Mouse (Mus musculus): ENCODE measurements around the gene Cdh1. TPM values are rescaled to one million over a fixed set of nuclear protein-coding genes. Genes with fewer than 3 reads are reported as not detected.

Cdh1 gene
- polyA plus RNA-seq, 1 experiment = 0.12 TPM

DNA sequence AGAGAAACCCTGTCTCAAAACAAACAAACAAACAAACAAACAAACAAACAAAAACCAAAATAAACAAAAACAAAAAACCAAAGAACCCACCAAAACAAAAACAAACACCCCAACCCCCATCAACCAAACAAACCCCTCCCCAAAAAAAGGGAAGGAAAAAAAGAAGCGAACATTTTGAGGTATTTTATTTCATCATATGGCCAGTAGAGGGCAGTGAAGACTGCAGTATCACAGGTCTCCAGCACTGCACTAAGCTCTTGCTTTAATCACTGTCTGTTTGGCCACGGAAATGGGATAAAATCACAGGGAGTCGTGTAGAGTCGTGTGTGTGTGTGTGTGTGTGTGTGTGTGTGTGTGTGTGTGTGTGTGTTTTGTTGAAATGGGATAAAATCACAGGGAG lies 84.3 kb downstream of the Cdh1 start:
- Histone ChIP-seq H3K27ac (ENCODE audit: insufficient read depth, low read depth, low read length) (no peak overlapping the region), H3K4me3 (ENCODE audit: insufficient read depth, low read length) (no peak overlapping the region), H3K4me1 (ENCODE audit: control insufficient read depth, insufficient read depth, low read length) (peaks cover 7% of the 10 kb centered on the region; the same call in 1 of the 2 replicates)
- TF ChIP-seq POLR2A (IDR thresholded peaks at IDR 0.05; ENCODE audit: borderline replicate concordance, low read depth, low read length) (no peak), CTCF (IDR thresholded peaks at IDR 0.05; ENCODE audit: low read depth, low read length) (no peak)

- no peak overlapping the region for H3K4me3 ChIP-seq (ENCODE audit: insufficient read depth, low read length)
- TF ChIP-seq POLR2A (IDR thresholded peaks at IDR 0.05; ENCODE audit: borderline replicate concordance, low read depth, low read length) = no peak
- TF ChIP-seq CTCF (IDR thresholded peaks at IDR 0.05; ENCODE audit: low read depth, low read length) = no peak
- no peak overlapping the region for H3K27ac ChIP-seq (ENCODE audit: insufficient read depth, low read depth, low read length)
- peaks cover 25% of the 10 kb centered on the region for H3K4me1 ChIP-seq (ENCODE audit: control insufficient read depth, insufficient read depth, low read length)
Measured at GRCm38 (mm10) chr8:106697748-106698248, 94.6 kb downstream of the Cdh1 start.

DNA sequence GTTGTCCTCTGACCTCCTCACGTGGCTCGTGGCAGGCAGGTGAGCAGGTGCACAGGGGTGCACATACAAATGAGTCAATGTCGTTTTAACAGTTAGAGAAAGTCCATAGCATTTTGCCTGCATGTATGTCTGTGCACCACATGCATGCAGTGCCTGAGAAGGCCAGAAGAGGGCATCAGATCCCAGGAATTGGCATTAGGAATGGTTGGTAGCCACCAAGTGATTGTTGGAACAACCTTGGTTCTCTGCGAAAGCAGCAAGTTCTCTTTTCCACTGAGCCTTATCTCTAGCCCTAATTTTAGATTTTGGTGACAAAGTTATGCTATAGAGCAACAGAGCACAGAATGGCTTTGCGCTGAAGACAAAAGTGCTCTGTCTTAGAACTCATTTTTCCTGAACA lies 96.4 kb downstream of the Cdh1 start:
- no peak overlapping the region for H3K4me3 ChIP-seq (ENCODE audit: insufficient read depth, low read length)
- TF ChIP-seq CTCF (IDR thresholded peaks at IDR 0.05; ENCODE audit: low read depth, low read length) (peak; percentile 56), POLR2A (IDR thresholded peaks at IDR 0.05; ENCODE audit: borderline replicate concordance, low read depth, low read length) (no peak)
- H3K27ac ChIP-seq (ENCODE audit: insufficient read depth, low read depth, low read length) = no peak overlapping the region
- peaks cover 25% of the 10 kb centered on the region for H3K4me1 ChIP-seq (ENCODE audit: control insufficient read depth, insufficient read depth, low read length)

GRCm38 (mm10) chr8:106700131-106700530 lies 97.0 kb downstream of the Cdh1 start:
- Histone ChIP-seq H3K27ac (ENCODE audit: insufficient read depth, low read depth, low read length) (no peak overlapping the region), H3K4me3 (ENCODE audit: insufficient read depth, low read length) (no peak overlapping the region), H3K4me1 (ENCODE audit: control insufficient read depth, insufficient read depth, low read length) (peaks cover 25% of the 10 kb centered on the region)
- TF ChIP-seq POLR2A (IDR thresholded peaks at IDR 0.05; ENCODE audit: borderline replicate concordance, low read depth, low read length) (no peak), CTCF (IDR thresholded peaks at IDR 0.05; ENCODE audit: low read depth, low read length) (no peak)

- TF ChIP-seq CTCF (IDR thresholded peaks at IDR 0.05; ENCODE audit: low read depth, low read length) = no peak
- TF ChIP-seq POLR2A (IDR thresholded peaks at IDR 0.05; ENCODE audit: borderline replicate concordance, low read depth, low read length) = no peak
- peaks cover 25% of the 10 kb centered on the region for H3K4me1 ChIP-seq (ENCODE audit: control insufficient read depth, insufficient read depth, low read length)
- no peak overlapping the region for H3K27ac ChIP-seq (ENCODE audit: insufficient read depth, low read depth, low read length)
- H3K4me3 ChIP-seq (ENCODE audit: insufficient read depth, low read length) = no peak overlapping the region
Measured at GRCm38 (mm10) chr8:106701360-106701759, 98.2 kb downstream of the Cdh1 start.

GRCm38 (mm10) chr8:106704199-106704900 lies 101.2 kb downstream of the Cdh1 start:
- Histone ChIP-seq H3K4me3 (ENCODE audit: insufficient read depth, low read length) (no peak overlapping the region), H3K4me1 (ENCODE audit: control insufficient read depth, insufficient read depth, low read length) (peaks cover 18% of the 10 kb centered on the region), H3K27ac (ENCODE audit: insufficient read depth, low read depth, low read length) (no peak overlapping the region)
- TF ChIP-seq POLR2A (IDR thresholded peaks at IDR 0.05; ENCODE audit: borderline replicate concordance, low read depth, low read length) (no peak), CTCF (IDR thresholded peaks at IDR 0.05; ENCODE audit: low read depth, low read length) (no peak)

DNA sequence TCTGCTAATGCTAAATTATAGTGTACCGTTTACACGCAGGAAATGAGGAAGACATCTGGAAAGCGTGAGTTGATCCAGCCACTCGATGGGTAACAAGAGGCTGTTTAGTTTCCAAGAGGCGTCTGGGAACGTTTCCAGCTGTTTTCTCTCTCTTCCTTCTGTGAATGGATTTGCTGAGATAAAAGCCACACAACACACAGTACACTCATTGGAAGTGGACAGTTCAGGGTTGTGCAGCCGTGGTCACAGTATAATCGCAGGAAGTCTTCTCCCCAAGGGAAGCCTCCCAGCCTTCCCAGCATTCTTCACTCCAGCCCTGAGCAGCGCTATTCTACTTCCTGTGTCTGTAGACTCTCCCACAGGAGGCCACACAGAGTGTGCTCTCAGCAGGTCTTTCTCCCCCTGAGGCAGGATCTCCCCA lies 101.8 kb downstream of the Cdh1 start:
- TF ChIP-seq CTCF (IDR thresholded peaks at IDR 0.05; ENCODE audit: low read depth, low read length) = no peak
- no peak for TF ChIP-seq POLR2A (IDR thresholded peaks at IDR 0.05; ENCODE audit: borderline replicate concordance, low read depth, low read length)
- H3K27ac ChIP-seq (ENCODE audit: insufficient read depth, low read depth, low read length) = no peak overlapping the region

GRCm38 (mm10) chr8:106706194-106706593 lies 103.0 kb downstream of the Cdh1 start:
- Histone ChIP-seq H3K27ac (ENCODE audit: insufficient read depth, low read depth, low read length) (no peak overlapping the region), H3K4me3 (ENCODE audit: insufficient read depth, low read length) (no peak overlapping the region), H3K4me1 (ENCODE audit: control insufficient read depth, insufficient read depth, low read length) (peaks cover 8% of the 10 kb centered on the region)
- TF ChIP-seq CTCF (IDR thresholded peaks at IDR 0.05; ENCODE audit: low read depth, low read length) = no peak
- no peak for TF ChIP-seq POLR2A (IDR thresholded peaks at IDR 0.05; ENCODE audit: borderline replicate concordance, low read depth, low read length)

More for the DNA sequence above, 101.8 kb downstream of the Cdh1 start:
- peaks cover 18% of the 10 kb centered on the region for H3K4me1 ChIP-seq (ENCODE audit: control insufficient read depth, insufficient read depth, low read length)
- no peak overlapping the region for H3K4me3 ChIP-seq (ENCODE audit: insufficient read depth, low read length)

DNA sequence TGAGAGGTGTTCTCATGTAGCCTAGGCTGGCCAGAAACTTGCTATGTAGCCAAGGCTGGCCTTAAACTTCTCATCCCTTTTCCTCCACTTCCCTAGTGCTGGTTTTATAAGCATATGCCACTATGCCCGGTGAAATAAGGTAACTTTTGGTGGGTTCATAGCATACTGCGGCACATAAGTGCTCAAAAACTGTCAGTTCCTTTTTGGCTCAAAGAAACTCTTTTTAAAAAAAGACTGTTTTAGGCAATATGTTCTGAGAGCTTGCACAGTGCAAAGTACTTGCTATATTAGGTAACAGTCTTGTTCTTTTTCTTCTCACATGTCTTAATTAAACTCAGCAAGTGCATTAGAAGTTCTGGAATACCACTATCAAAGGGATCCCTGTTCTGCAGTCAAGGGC lies 106.9 kb downstream of the Cdh1 start:
- Histone ChIP-seq H3K4me1 (ENCODE audit: control insufficient read depth, insufficient read depth, low read length) (no peaks in the 10 kb centered on the region), H3K27ac (ENCODE audit: insufficient read depth, low read depth, low read length) (no peak overlapping the region), H3K4me3 (ENCODE audit: insufficient read depth, low read length) (no peak overlapping the region)
- no peak for TF ChIP-seq CTCF (IDR thresholded peaks at IDR 0.05; ENCODE audit: low read depth, low read length)
- no peak for TF ChIP-seq POLR2A (IDR thresholded peaks at IDR 0.05; ENCODE audit: borderline replicate concordance, low read depth, low read length)

DNA sequence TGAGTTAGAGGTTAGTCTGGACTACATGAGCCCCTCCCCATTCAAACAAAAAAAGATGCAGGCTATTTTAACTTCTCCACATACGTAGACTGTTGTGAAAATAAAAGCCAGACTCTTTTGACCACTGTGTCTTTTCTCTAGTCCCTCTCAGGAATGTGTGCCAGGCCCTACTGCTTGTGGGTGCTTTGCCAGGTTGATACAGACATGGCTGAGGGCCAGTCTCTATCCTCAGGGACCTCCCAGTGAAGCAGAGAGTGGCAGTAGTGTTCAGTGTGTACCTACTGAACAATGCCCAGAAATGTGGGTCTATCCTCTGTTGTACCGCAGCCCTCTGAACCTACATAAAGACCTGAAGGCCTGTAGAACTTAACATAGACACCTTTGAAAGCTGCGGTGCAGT lies 109.3 kb downstream of the Cdh1 start:
- Histone ChIP-seq H3K4me3 (ENCODE audit: insufficient read depth, low read length) (no peak overlapping the region), H3K27ac (ENCODE audit: insufficient read depth, low read depth, low read length) (no peak overlapping the region), H3K4me1 (ENCODE audit: control insufficient read depth, insufficient read depth, low read length) (no peaks in the 10 kb centered on the region)
- TF ChIP-seq POLR2A (IDR thresholded peaks at IDR 0.05; ENCODE audit: borderline replicate concordance, low read depth, low read length) = no peak
- no peak for TF ChIP-seq CTCF (IDR thresholded peaks at IDR 0.05; ENCODE audit: low read depth, low read length)

Data from bone marrow macrophage, adult 2 months (primary cell).